Mouse (Mus musculus): ENCODE results near the gene Rasgrp1.

Gene Rasgrp1

GRCm38 (mm10) chr2:117342547-117343239 lies at the start of gene Rasgrp1:
Gene Rasgrp1, minus strand, starts transcription at chr2:117343001.
- peak; percentile 89 for DNase-seq

GRCm38 (mm10) chr2:117389925-117390892 lies 47.4 kb upstream of the Rasgrp1 start:
- DNase-seq, result no peak

GRCm38 (mm10) chr2:117389460-117389859 lies 46.7 kb upstream of the Rasgrp1 start:
- DNase-seq, result no peak

- no peak for DNase-seq
Measured at GRCm38 (mm10) chr2:117388121-117388520, 45.3 kb upstream of the Rasgrp1 start.

GRCm38 (mm10) chr2:117386981-117387705 lies 44.3 kb upstream of the Rasgrp1 start:
- no peak for DNase-seq

GRCm38 (mm10) chr2:117386036-117386590 lies 43.3 kb upstream of the Rasgrp1 start:
- DNase-seq, result no peak

- DNase-seq, result no peak
Measured at GRCm38 (mm10) chr2:117381314-117381713, 38.5 kb upstream of the Rasgrp1 start.

GRCm38 (mm10) chr2:117374293-117374830 lies 31.6 kb upstream of the Rasgrp1 start:
- DNase-seq, result peak; percentile 35

- DNase-seq, result no peak
Measured at GRCm38 (mm10) chr2:117371706-117372105, 28.9 kb upstream of the Rasgrp1 start.

- no peak for DNase-seq
Measured at GRCm38 (mm10) chr2:117366478-117366877, 23.7 kb upstream of the Rasgrp1 start.

GRCm38 (mm10) chr2:117364056-117364455 lies 21.3 kb upstream of the Rasgrp1 start:
- DNase-seq, result no peak

GRCm38 (mm10) chr2:117357939-117358338 lies 15.1 kb upstream of the Rasgrp1 start:
- DNase-seq, result no peak

GRCm38 (mm10) chr2:117352305-117353123 lies 9.7 kb upstream of the Rasgrp1 start:
- DNase-seq, result no peak

- no peak for DNase-seq
Measured at GRCm38 (mm10) chr2:117350138-117350537, 7.3 kb upstream of the Rasgrp1 start.

- peak; percentile 71 for DNase-seq
Measured at GRCm38 (mm10) chr2:117343240-117343624, 431 bp upstream of the Rasgrp1 start.

- DNase-seq, result peak; percentile 97
Measured at GRCm38 (mm10) chr2:117342090-117342546, 683 bp downstream of the Rasgrp1 start.

- DNase-seq, result no peak
Measured at GRCm38 (mm10) chr2:117338501-117338900, 4.3 kb downstream of the Rasgrp1 start.

- no peak for DNase-seq
Measured at GRCm38 (mm10) chr2:117337902-117338301, 4.9 kb downstream of the Rasgrp1 start.

GRCm38 (mm10) chr2:117336946-117337665 lies 5.7 kb downstream of the Rasgrp1 start:
- DNase-seq, result no peak

- no peak for DNase-seq
Measured at GRCm38 (mm10) chr2:117335552-117336188, 7.1 kb downstream of the Rasgrp1 start.
